Comparison of ENCODE assay signal across 25 mouse cellular contexts in the genomic region with DNA sequence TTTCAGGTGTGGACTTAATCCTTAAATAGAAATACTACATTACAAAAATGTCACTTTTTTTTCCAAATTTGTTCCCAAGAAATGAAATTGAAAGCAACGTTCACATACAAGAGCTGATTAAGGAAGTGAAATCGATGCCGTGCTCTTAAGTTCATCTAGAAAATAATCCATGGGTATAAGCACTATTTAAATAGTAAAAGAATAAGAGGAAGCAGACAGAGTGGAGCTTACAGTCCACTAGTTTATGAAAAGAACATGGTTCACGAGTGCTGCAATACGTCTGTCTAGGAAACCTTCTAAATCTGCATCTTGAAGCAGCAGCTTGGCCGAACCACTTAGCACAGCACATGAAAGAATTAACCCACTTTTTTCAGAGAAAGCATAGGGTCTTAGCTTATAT. TPM values are rescaled to one million over a fixed set of nuclear protein-coding genes. Genes with fewer than 3 reads are reported as not detected.
A peak's percentile ranks its signal among the peaks of the same experiment; 100 is the strongest.
DNase-seq lines count a peak whose midpoint lies in the region; ATAC-seq and TF ChIP-seq lines count a peak whose summit lies in the region.
"Had no signal": no experiment of that assay in that cellular context is flagged by ENCODE, and none has a peak within 500 bp of the region (broad histone marks: within the 10 kb centered on the region; RNA-seq: fewer than 3 reads in every experiment).

No protein-coding gene starts in this region.

- H3K36me3 ChIP-seq in forebrain, postnatal 0 days (ENCODE audit: insufficient read depth), result no peaks in the 10 kb centered on the region
- H3K36me3 ChIP-seq in forebrain, embryonic 12.5 days (replicated peaks), result no peaks in the 10 kb centered on the region
- H3K36me3 ChIP-seq in macrophage (ENCODE audit: inconsistent target), result peaks cover 29% of the 10 kb centered on the region
- H3K36me3 ChIP-seq: forebrain, embryonic 15.5 days; G1E had no signal

- H3K4me3 ChIP-seq in forebrain, postnatal 0 days (ENCODE audit: low read depth, low read length), result no peak overlapping the region
- H3K4me3 ChIP-seq in forebrain, embryonic 12.5 days (replicated peaks), result no peak overlapping the region
- no peak overlapping the region for H3K4me3 ChIP-seq in macrophage (ENCODE audit: inconsistent target)
- H3K4me3 ChIP-seq: forebrain, embryonic 15.5 days; heart, adult 2 months; heart, embryonic 10.5 days; heart, embryonic 13.5 days had no signal

- no peak overlapping the region for H3K27ac ChIP-seq in forebrain, postnatal 0 days (ENCODE audit: low read depth, low read length)
- no peak overlapping the region for H3K27ac ChIP-seq in forebrain, embryonic 12.5 days
- peak overlapping the region; percentile 63 for H3K27ac ChIP-seq in macrophage
- H3K27ac ChIP-seq: forebrain, embryonic 15.5 days; heart, adult 2 months; heart, embryonic 10.5 days; heart, embryonic 13.5 days; hindbrain, embryonic 14.5 days; hindbrain, postnatal 0 days had no signal

- intact Hi-C loops in left cerebral cortex, postnatal 36 days (cut with DNase I), result no loop called here

- no peak for TF ChIP-seq CTCF in forebrain, postnatal 0 days (IDR thresholded peaks at IDR 0.05; ENCODE audit: low read depth)

- H3K79me2 ChIP-seq in macrophage (ENCODE audit: inconsistent target), result peaks cover 85% of the 10 kb centered on the region

- no peak for DNase-seq in forebrain, postnatal 0 days
- DNase-seq in left cerebral cortex, postnatal 36 days (ENCODE audit: low spot score in 2 of 2), result no peak
- no peak for DNase-seq in frontal cortex, postnatal 36 days (ENCODE audit: low spot score in 2 of 2)
- DNase-seq: adrenal gland, adult 2 months; adrenal gland, postnatal 14 days; cerebellum, adult 11-12 months; cerebellum, adult 8-10 months; cerebellum, postnatal 10 days; cerebellum, postnatal 36 days; gastrocnemius, postnatal 25 days; heart, adult 2 months; heart, postnatal 14 days; heart, postnatal 4 days had no signal

- no peak overlapping the region for H3K4me2 ChIP-seq in forebrain, postnatal 0 days (ENCODE audit: low read depth)
- H3K4me2 ChIP-seq in forebrain, embryonic 12.5 days, result no peak overlapping the region
- H3K4me2 ChIP-seq: forebrain, embryonic 15.5 days; heart, embryonic 13.5 days; hindbrain, embryonic 14.5 days had no signal

- ATAC-seq in forebrain, postnatal 0 days, result peak; percentile 36; the same call in 1 of the 2 replicates
- no peak for ATAC-seq in forebrain, embryonic 12.5 days (ENCODE audit: low FRiP score)
- peak; percentile 78 for ATAC-seq in monocyte, adult 5-6 weeks (replicated peaks; ENCODE audit: insufficient number of reproducible peaks, low FRiP score, low TSS enrichment, poor library complexity, severe bottlenecking)
- ATAC-seq in erythroid progenitor cell, adult 5-6 weeks (replicated peaks; ENCODE audit: low FRiP score, poor library complexity, severe bottlenecking), result no peak
- ATAC-seq: forebrain, embryonic 15.5 days; hindbrain, postnatal 0 days; inflammation-experienced regulatory T-cells, adult 6 months; Patski had no signal

- H3K9ac ChIP-seq in forebrain, postnatal 0 days, result no peak overlapping the region
- no peak overlapping the region for H3K9ac ChIP-seq in forebrain, embryonic 12.5 days
- H3K9ac ChIP-seq: forebrain, embryonic 15.5 days; heart, embryonic 13.5 days; hindbrain, embryonic 14.5 days had no signal

- H3K4me1 ChIP-seq in forebrain, postnatal 0 days (ENCODE audit: insufficient read depth), result no peaks in the 10 kb centered on the region
- H3K4me1 ChIP-seq in forebrain, embryonic 12.5 days, result no peaks in the 10 kb centered on the region
- H3K4me1 ChIP-seq: forebrain, embryonic 15.5 days; heart, embryonic 10.5 days had no signal

- H3K27me3 ChIP-seq in forebrain, postnatal 0 days (ENCODE audit: insufficient read depth, low read length), result no peaks in the 10 kb centered on the region
- no peaks in the 10 kb centered on the region for H3K27me3 ChIP-seq in forebrain, embryonic 12.5 days
- H3K27me3 ChIP-seq: forebrain, embryonic 15.5 days; heart, embryonic 13.5 days; Patski had no signal

- WGBS in forebrain, postnatal 0 days, result 82% methylated on average over 6 of the region's 6 CpGs
- 90% methylated on average over 6 of the region's 6 CpGs for WGBS in forebrain, embryonic 12.5 days
- WGBS in macrophage (ENCODE audit: missing documents), result 10% methylated on average over 6 of the region's 6 CpGs

- no peaks in the 10 kb centered on the region for H3K9me3 ChIP-seq in forebrain, postnatal 0 days (ENCODE audit: low read length)
- no peaks in the 10 kb centered on the region for H3K9me3 ChIP-seq in forebrain, embryonic 12.5 days
- H3K9me3 ChIP-seq: forebrain, embryonic 15.5 days; G1E; heart, embryonic 10.5 days had no signal

RNA-seq across cellular contexts. Expression of a gene that starts 32.4 kb away (rescaled TPM):
- 0.67 and 1.2 TPM in 2 replicates for total RNA-seq in forebrain, postnatal 0 days (2014; rRNA removed)
- polyA plus RNA-seq in forebrain, postnatal 0 days (2015; fragmentation: Nextera tagmentation; extraction: Ambion mirVana), result 0.89 and 1.6 TPM in 2 replicates
- polyA plus RNA-seq in forebrain, embryonic 12.5 days (2016; fragmentation: Nextera tagmentation; extraction: Ambion mirVana), result 0.36 and 0.74 TPM in 2 replicates
- total RNA-seq in macrophage (2018; cell fraction: chromatin; rRNA removed), result 1,000 to 10,000 TPM in 1 of 26 experiments, 100 to 1,000 TPM in 21, 10 to 100 TPM in 4; 56.7 to 1,055 (median 169) TPM
- 100 to 1,000 TPM in 11 of 26 experiments, 10 to 100 TPM in 15; 38.9 to 344 (median 95.8) TPM for total RNA-seq in macrophage (2018; cell fraction: cytosol; rRNA removed)
- 1,000 to 10,000 TPM in 1 of 26 experiments, 100 to 1,000 TPM in 21, 10 to 100 TPM in 4; 54.7 to 1,190 (median 183) TPM for total RNA-seq in macrophage (2018; cell fraction: nucleus; rRNA removed)
- polyA plus RNA-seq in macrophage (2018), result 27.2 to 76.9 TPM (median 28.5 TPM) in 3 replicates
- 15.1 to 28.4 TPM (median 16.8 TPM) in 3 replicates for total RNA-seq in monocyte, adult 5-6 weeks (2017)
- 1 to 10 TPM; 2.1 to 2.3 TPM for total RNA-seq in left cerebral cortex, postnatal 36 days (2021)
- 7.9 and 15.9 TPM in 2 replicates for total RNA-seq in erythroid progenitor cell, adult 5-6 weeks (2015; ENCODE audit: low replicate concordance)
- 0.90 and 3.8 TPM in 2 replicates for total RNA-seq in erythroid progenitor cell, adult 5-6 weeks (2017; ENCODE audit: low replicate concordance)
- polyA plus RNA-seq: G1E had no signal

Comparison
In these comparisons a context has a peak if more than half of its experiments do, and no peak if none do; other contexts are left out.
1. ATAC-seq: peak in forebrain, postnatal 0 days (single experiment) and monocyte, adult 5-6 weeks (single experiment); none in forebrain, embryonic 12.5 days (single experiment) and erythroid progenitor cell, adult 5-6 weeks (single experiment).